Comparison of ENCODE assay signal across 8 mouse cellular contexts in genomic region chr4:155769880-155770512, GRCm38 (mm10). TPM values are rescaled to one million over a fixed set of nuclear protein-coding genes. Genes with fewer than 3 reads are reported as not detected.
DNase-seq lines count a peak whose midpoint lies in the region; ATAC-seq and TF ChIP-seq lines count a peak whose summit lies in the region.

No protein-coding gene starts in this region.

- no peaks in the 10 kb centered on the region for H3K27me3 ChIP-seq in C2C12 (ENCODE audit: control insufficient read depth, insufficient read depth, insufficient read length)
- H3K27me3 ChIP-seq in erythroblast, embryonic 14.5 days (ENCODE audit: control insufficient read depth), result peaks cover 40% of the 10 kb centered on the region
- H3K27me3 ChIP-seq in heart, embryonic 14.5 days (ENCODE audit: control insufficient read depth, insufficient read depth, low read length), result peaks cover 35% of the 10 kb centered on the region
- H3K27me3 ChIP-seq in liver, embryonic 12.5 days (replicated peaks), result peaks cover 46% of the 10 kb centered on the region
- H3K27me3 ChIP-seq in splenic B cell, adult 2 months (ENCODE audit: control insufficient read depth, insufficient read depth, low read length, poor library complexity, severe bottlenecking), result no peaks in the 10 kb centered on the region

- WGBS in heart, embryonic 14.5 days, result under 1% methylated on average over 39 of the region's 39 CpGs
- 0% methylated on average over 39 of the region's 39 CpGs for WGBS in liver, embryonic 12.5 days (ENCODE audit: insufficient replicate concordance)

- peak; percentile 99 for TF ChIP-seq CTCF in C2C12 (IDR thresholded peaks at IDR 0.05; ENCODE audit: control insufficient read depth, insufficient read depth, insufficient read length)
- peak; percentile 99 for TF ChIP-seq CTCF in brain, embryonic 14.5 days (IDR thresholded peaks at IDR 0.05; ENCODE audit: borderline replicate concordance, extremely low read depth, insufficient read depth, insufficient read length)

- H3K79me2 ChIP-seq in C2C12 (ENCODE audit: control insufficient read depth, insufficient read depth), result no peaks in the 10 kb centered on the region

- H3ac ChIP-seq in C2C12 (ENCODE audit: control insufficient read depth, insufficient read length, low read depth), result peak overlapping the region; percentile 72

- H3K9me3 ChIP-seq in erythroblast, embryonic 14.5 days (ENCODE audit: control insufficient read depth, low read length), result no peaks in the 10 kb centered on the region
- H3K9me3 ChIP-seq in heart, embryonic 14.5 days (ENCODE audit: control insufficient read depth, low read length), result no peaks in the 10 kb centered on the region
- no peaks in the 10 kb centered on the region for H3K9me3 ChIP-seq in liver, embryonic 12.5 days (replicated peaks)

- peak; percentile 88 for DNase-seq in brain, embryonic 14.5 days (ENCODE audit: low read depth)
- DNase-seq in kidney, postnatal 10 days, result peak; percentile 96
- peak; percentile 85 for DNase-seq in naive thymus-derived CD4-positive, alpha-beta T cell, adult 2 months (ENCODE audit: low read depth)
- DNase-seq in splenic B cell, adult 2 months (ENCODE audit: low read depth, low spot score), result peak; percentile 88

- peak; percentile 87 for ATAC-seq in heart, embryonic 14.5 days (ENCODE audit: insufficient number of reproducible peaks, insufficient read depth, low FRiP score, low read depth)
- ATAC-seq in liver, embryonic 12.5 days, result peak; percentile 87

- H3K9ac ChIP-seq in heart, embryonic 14.5 days (ENCODE audit: low read length), result peak overlapping the region; percentile 88
- peak overlapping the region; percentile 80 for H3K9ac ChIP-seq in liver, embryonic 12.5 days

- peak; percentile 82 for TF ChIP-seq POLR2A in brain, embryonic 14.5 days (IDR thresholded peaks at IDR 0.05; ENCODE audit: borderline replicate concordance, extremely low read depth, insufficient read depth, insufficient read length, poor library complexity, severe bottlenecking)

- H3K27ac ChIP-seq in heart, embryonic 14.5 days (replicated peaks in 1 of 2; ENCODE audit: control insufficient read depth in 1 of 2, insufficient read depth in 1 of 2, low read depth in 2 of 2, low read length in 2 of 2), result peak overlapping the region; percentile 20 to 75
- peak overlapping the region; percentile 60 for H3K27ac ChIP-seq in liver, embryonic 12.5 days

- peak overlapping the region; percentile 30 for H3K4me3 ChIP-seq in C2C12 (ENCODE audit: insufficient read depth, poor library complexity, severe bottlenecking)
- peak overlapping the region; percentile 72 for H3K4me3 ChIP-seq in erythroblast, embryonic 14.5 days (replicated peaks)
- peak overlapping the region; percentile 63 for H3K4me3 ChIP-seq in heart, embryonic 14.5 days (ENCODE audit: control insufficient read depth in 1 of 2, insufficient read depth in 1 of 2, low read depth in 1 of 2, low read length in 2 of 2)
- H3K4me3 ChIP-seq in liver, embryonic 12.5 days, result peak overlapping the region; percentile 68

- no peaks in the 10 kb centered on the region for H3K79me3 ChIP-seq in C2C12 (ENCODE audit: low read depth)

- peaks cover 26% of the 10 kb centered on the region for H3K4me1 ChIP-seq in erythroblast, embryonic 14.5 days (ENCODE audit: control insufficient read depth)
- peaks cover 8 to 17% of the 10 kb centered on the region in 2 experiments; a peak in 3 of 4 replicates for H3K4me1 ChIP-seq in heart, embryonic 14.5 days (ENCODE audit: control insufficient read depth in 2 of 2, insufficient read depth in 2 of 2, low read length in 2 of 2)
- H3K4me1 ChIP-seq in liver, embryonic 12.5 days, result peaks cover 28% of the 10 kb centered on the region

- no peaks in the 10 kb centered on the region for H3K36me3 ChIP-seq in C2C12 (ENCODE audit: control insufficient read depth, insufficient read depth)
- H3K36me3 ChIP-seq in erythroblast, embryonic 14.5 days (ENCODE audit: control insufficient read depth), result no peaks in the 10 kb centered on the region
- H3K36me3 ChIP-seq in heart, embryonic 14.5 days (ENCODE audit: control insufficient read depth, insufficient read depth, low read length), result no peaks in the 10 kb centered on the region
- no peaks in the 10 kb centered on the region for H3K36me3 ChIP-seq in liver, embryonic 12.5 days
- no peaks in the 10 kb centered on the region for H3K36me3 ChIP-seq in splenic B cell, adult 2 months (ENCODE audit: control insufficient read depth, insufficient read depth, low read length, poor library complexity, severe bottlenecking)

- peak overlapping the region; percentile 90 for H3K4me2 ChIP-seq in heart, embryonic 14.5 days (ENCODE audit: low read length)
- H3K4me2 ChIP-seq in liver, embryonic 12.5 days, result peak overlapping the region; percentile 94

TF ChIP-seq in C2C12, 6 proteins besides CTCF, POLR2A, EP300 and RAD21:
- TF ChIP-seq FOSL1 (IDR thresholded peaks at IDR 0.05; ENCODE audit: insufficient read depth, low read length, poor library complexity, severe bottlenecking) (no peak), MAX (IDR thresholded peaks at IDR 0.05) (peak; percentile 67)

RNA-seq across cellular contexts. Expression of gene Vwa1, which starts 4.5 kb away (rescaled TPM):
- 1.0 TPM for polyA plus RNA-seq in C2C12 (2012; fragmentation: generic; extraction: Trizol)
- polyA plus RNA-seq in brain, embryonic 14.5 days (2012; rRNA removed), result 22.0 and 25.3 TPM in 2 replicates
- 0.01 TPM in 1 of 2 replicates, not detected in the other for polyA plus RNA-seq in erythroblast, embryonic 14.5 days (2012)
- 4.5 and 4.9 TPM in 2 replicates for polyA plus RNA-seq in heart, embryonic 14.5 days (2014; fragmentation: Nextera tagmentation; extraction: Ambion mirVana)
- 0.49 and 0.73 TPM in 2 replicates for polyA plus RNA-seq in liver, embryonic 12.5 days (2016; fragmentation: Nextera tagmentation; extraction: Ambion mirVana)

RNA-seq across cellular contexts. Expression of gene Atad3a, which starts 9.1 kb away (rescaled TPM):
- polyA plus RNA-seq in C2C12 (2012; fragmentation: generic; extraction: Trizol), result 72.9 TPM
- polyA plus RNA-seq in brain, embryonic 14.5 days (2012; rRNA removed), result 103 and 120 TPM in 2 replicates
- 1.0 and 1.1 TPM in 2 replicates for polyA plus RNA-seq in erythroblast, embryonic 14.5 days (2012)
- polyA plus RNA-seq in heart, embryonic 14.5 days (2014; fragmentation: Nextera tagmentation; extraction: Ambion mirVana), result 89.0 and 95.2 TPM in 2 replicates
- 101 and 110 TPM in 2 replicates for polyA plus RNA-seq in liver, embryonic 12.5 days (2016; fragmentation: Nextera tagmentation; extraction: Ambion mirVana)

RNA-seq across cellular contexts. Expression of gene Tmem88b, which starts 15.7 kb away (rescaled TPM):
- 0.18 TPM for polyA plus RNA-seq in C2C12 (2012; fragmentation: generic; extraction: Trizol)
- polyA plus RNA-seq in brain, embryonic 14.5 days (2012; rRNA removed), result 1.4 and 1.5 TPM in 2 replicates
- polyA plus RNA-seq in erythroblast, embryonic 14.5 days (2012), result not detected in 2 replicates
- polyA plus RNA-seq in heart, embryonic 14.5 days (2014; fragmentation: Nextera tagmentation; extraction: Ambion mirVana), result 2.4 and 2.5 TPM in 2 replicates
- polyA plus RNA-seq in liver, embryonic 12.5 days (2016; fragmentation: Nextera tagmentation; extraction: Ambion mirVana), result 0.32 TPM in 2 replicates

RNA-seq across cellular contexts. Expression of gene Ankrd65, which starts 20.2 kb away (rescaled TPM):
- polyA plus RNA-seq in C2C12 (2012; fragmentation: generic; extraction: Trizol), result not detected
- not detected in 2 replicates for polyA plus RNA-seq in brain, embryonic 14.5 days (2012; rRNA removed)
- 0.10 TPM in 1 of 2 replicates, not detected in the other for polyA plus RNA-seq in erythroblast, embryonic 14.5 days (2012)
- polyA plus RNA-seq in heart, embryonic 14.5 days (2014; fragmentation: Nextera tagmentation; extraction: Ambion mirVana), result not detected in 2 replicates
- polyA plus RNA-seq in liver, embryonic 12.5 days (2016; fragmentation: Nextera tagmentation; extraction: Ambion mirVana), result not detected in 2 replicates

RNA-seq across cellular contexts. Expression of gene Mrpl20, which starts 32.7 kb away (rescaled TPM):
- polyA plus RNA-seq in C2C12 (2012; fragmentation: generic; extraction: Trizol), result 262 TPM
- polyA plus RNA-seq in brain, embryonic 14.5 days (2012; rRNA removed), result 94.1 and 117 TPM in 2 replicates
- 1.9 and 2.3 TPM in 2 replicates for polyA plus RNA-seq in erythroblast, embryonic 14.5 days (2012)
- 146 and 160 TPM in 2 replicates for polyA plus RNA-seq in heart, embryonic 14.5 days (2014; fragmentation: Nextera tagmentation; extraction: Ambion mirVana)
- polyA plus RNA-seq in liver, embryonic 12.5 days (2016; fragmentation: Nextera tagmentation; extraction: Ambion mirVana), result 223 and 228 TPM in 2 replicates

Comparison
In these comparisons a context has a peak if more than half of its experiments do, and no peak if none do; other contexts are left out.
1. Peak in every context shown above with its lines: DNase-seq, ATAC-seq, H3K4me3 ChIP-seq and H3K27ac ChIP-seq.
2. RNA of gene Atad3a, which starts 9.1 kb away (polyA plus RNA-seq): 101 to 110 TPM in liver, embryonic 12.5 days, 103 to 120 TPM in brain, embryonic 14.5 days, 89.0 to 95.2 TPM in heart, embryonic 14.5 days and 72.9 TPM in C2C12 (single experiment); 1.0 to 1.1 TPM in erythroblast, embryonic 14.5 days; every median in the first group is over 10 times any median in the second.